Comparison of ENCODE assay signal across 9 mouse cellular contexts in the genomic region with DNA sequence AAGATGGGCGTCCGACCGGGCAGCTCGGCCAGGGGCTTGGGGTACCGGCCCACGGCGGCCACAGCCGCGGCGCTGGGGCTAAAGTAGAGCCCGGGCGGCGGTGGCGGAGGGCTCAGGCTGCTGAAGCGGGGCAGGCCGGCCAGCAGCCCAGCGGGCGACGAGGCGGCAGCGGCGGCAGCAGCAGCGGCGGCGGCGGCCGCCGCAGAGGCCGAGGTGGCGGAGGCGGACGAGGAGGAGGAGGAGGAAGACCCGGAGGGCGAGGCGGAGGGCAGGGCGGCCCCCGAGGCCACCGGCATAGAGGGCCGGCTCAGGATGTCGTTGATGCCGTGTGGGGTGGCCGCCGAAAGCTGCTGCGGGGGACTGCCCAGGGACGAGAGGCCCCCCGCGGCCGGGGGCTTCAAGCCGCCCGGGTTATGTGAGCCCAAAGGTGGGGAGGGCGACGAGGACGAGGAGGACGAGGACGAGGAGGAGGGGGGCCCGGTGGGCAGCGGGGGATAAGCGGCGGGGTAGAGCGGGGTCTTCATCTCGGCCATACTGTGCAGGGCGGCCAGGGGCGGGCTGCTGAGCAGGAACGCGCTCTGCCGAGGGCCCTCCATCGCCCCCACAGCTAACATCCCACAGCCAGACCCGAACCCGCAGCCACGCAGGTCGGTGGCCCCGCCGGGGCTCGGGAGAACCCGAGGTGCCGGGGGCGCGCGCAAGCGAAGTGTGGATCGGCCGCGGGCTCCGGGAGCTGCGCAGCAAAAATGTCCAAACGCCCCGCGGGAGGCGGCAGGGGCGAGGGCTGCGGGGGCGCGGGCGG. TPM values are rescaled to one million over a fixed set of nuclear protein-coding genes. Genes with fewer than 3 reads are reported as not detected.
A peak's percentile ranks its signal among the peaks of the same experiment; 100 is the strongest.
DNase-seq lines count a peak whose midpoint lies in the region; ATAC-seq and TF ChIP-seq lines count a peak whose summit lies in the region.
"Had no signal": no experiment of that assay in that cellular context is flagged by ENCODE, and none has a peak within 500 bp of the region (broad histone marks: within the 10 kb centered on the region; RNA-seq: fewer than 3 reads in every experiment).

No protein-coding gene starts in this region.

- WGBS in heart, embryonic 16.5 days: under 1% methylated on average over 88 of the region's 94 CpGs
- under 1% methylated on average over 79 of the region's 94 CpGs for WGBS in liver, embryonic 15.5 days (ENCODE audit: insufficient replicate concordance)

- ATAC-seq in heart, embryonic 16.5 days (replicated peaks; ENCODE audit: extremely low read depth, insufficient read depth, low FRiP score): no peak
- no peak for ATAC-seq in liver, embryonic 15.5 days (ENCODE audit: insufficient read depth)
- no peak for ATAC-seq in frontal cortex, adult (ENCODE audit: low TSS enrichment)

- peaks cover 92% of the 10 kb centered on the region for H3K27me3 ChIP-seq in heart, embryonic 16.5 days (ENCODE audit: control insufficient read depth, insufficient read depth, low read length)
- peaks cover 100% of the 10 kb centered on the region for H3K27me3 ChIP-seq in liver, embryonic 15.5 days

- in situ Hi-C loops in ES-E14 (cut with MboI; ENCODE audit: low sequenced_read_pairs in 2 of 2, unreplicated experiment in 2 of 2): loop anchor here in 1 of 2 experiments (25.0 kb wide), 2 partner anchors 827 to 952 kb away; a partner anchor contains a TSS

- intact Hi-C loops in heart, postnatal 36 days (cut with DNase I): loop anchor here (10.0 kb wide), 1 partner anchor 299 kb away; no protein-coding TSS in a partner anchor

- no peak overlapping the region for H3K27ac ChIP-seq in ES-E14 (ENCODE audit: insufficient read depth, low read depth, low read length, poor library complexity, severe bottlenecking)
- no peak overlapping the region for H3K27ac ChIP-seq in heart, embryonic 16.5 days (ENCODE audit: low read length)
- H3K27ac ChIP-seq in liver, embryonic 15.5 days (replicated peaks): no peak overlapping the region

- peak overlapping the region; percentile 74 for H3K4me2 ChIP-seq in heart, embryonic 16.5 days (ENCODE audit: low read depth, low read length)
- H3K4me2 ChIP-seq in liver, embryonic 15.5 days: peak overlapping the region; percentile 54

- H3K4me1 ChIP-seq in ES-E14 (ENCODE audit: control insufficient read depth in 2 of 2, insufficient read depth in 2 of 2, low read length in 2 of 2, poor library complexity in 1 of 2): peaks cover 0 to 7% of the 10 kb centered on the region in 2 experiments; a peak in 1 of 4 replicates
- H3K4me1 ChIP-seq in heart, embryonic 16.5 days (ENCODE audit: control insufficient read depth, insufficient read depth, low read length): peaks cover 26% of the 10 kb centered on the region
- peaks cover 24% of the 10 kb centered on the region for H3K4me1 ChIP-seq in liver, embryonic 15.5 days (replicated peaks)

- H3K9me3 ChIP-seq in ES-E14 (ENCODE audit: control insufficient read depth, insufficient read depth, low read depth, low read length): no peaks in the 10 kb centered on the region
- no peaks in the 10 kb centered on the region for H3K9me3 ChIP-seq in heart, embryonic 16.5 days (replicated peaks; ENCODE audit: control insufficient read depth, low read length)
- H3K9me3 ChIP-seq in liver, embryonic 15.5 days (replicated peaks): no peaks in the 10 kb centered on the region

- DNase-seq in heart, adult 11 months: peak; percentile 78
- DNase-seq in heart, postnatal 36 days: no peak
- no peak for DNase-seq in ES-E14 (ENCODE audit: low read depth, low spot score)
- DNase-seq in urinary bladder, adult 18-20 months (ENCODE audit: low spot score in 2 of 2): no peak
- no peak for DNase-seq in MN1 (ENCODE audit: low spot score)
- DNase-seq: right cerebral cortex, adult 18-20 months had no signal

- H3K9ac ChIP-seq in ES-E14 (ENCODE audit: insufficient read depth, low read depth, low read length, poor library complexity, severe bottlenecking): 0 out of 2 replicates have a peak overlapping the region, but pooled peaks have one; percentile 55
- 0 out of 2 replicates have a peak overlapping the region, but pooled peaks have one; percentile 12 for H3K9ac ChIP-seq in heart, embryonic 16.5 days (ENCODE audit: low read length)
- H3K9ac ChIP-seq in liver, embryonic 15.5 days: no peak overlapping the region

- no peaks in the 10 kb centered on the region for H3K36me3 ChIP-seq in ES-E14 (ENCODE audit: control insufficient read depth, insufficient read depth, low read length, poor library complexity, severe bottlenecking)
- no peaks in the 10 kb centered on the region for H3K36me3 ChIP-seq in heart, embryonic 16.5 days (ENCODE audit: control insufficient read depth, insufficient read depth)
- H3K36me3 ChIP-seq in liver, embryonic 15.5 days (replicated peaks): no peaks in the 10 kb centered on the region

- H3K4me3 ChIP-seq in ES-E14 (ENCODE audit: insufficient read depth in 1 of 2, low read depth in 1 of 2, low read length in 2 of 2, poor library complexity in 1 of 2, severe bottlenecking in 1 of 2): peak overlapping the region; percentile 61 to 68; a peak in 3 of 4 replicates
- H3K4me3 ChIP-seq in heart, embryonic 16.5 days (ENCODE audit: low read length): peak overlapping the region; percentile 54
- peak overlapping the region; percentile 31 for H3K4me3 ChIP-seq in liver, embryonic 15.5 days (replicated peaks)

TF ChIP-seq in ES-E14, 5 proteins besides CTCF, POLR2A, EP300 and RAD21:
- TF ChIP-seq CHD2 (IDR thresholded peaks at IDR 0.05; ENCODE audit: low read depth, low read length) (no peak), ZNF384 (IDR thresholded peaks at IDR 0.05; ENCODE audit: low read depth, low read length) (no peak), HCFC1 (IDR thresholded peaks at IDR 0.05; ENCODE audit: borderline replicate concordance, insufficient read depth, low read length) (no peak), ZC3H11A (IDR thresholded peaks at IDR 0.05; ENCODE audit: borderline replicate concordance, low read depth, low read length) (no peak), MAFK (IDR thresholded peaks at IDR 0.05; ENCODE audit: insufficient read depth, low read depth, low read length) (no peak)
TF ChIP-seq in ES-E14: peak in this region for 0.

RNA-seq across cellular contexts. Expression of a gene that starts 1.0 kb away (rescaled TPM):
- total RNA-seq in heart, postnatal 36 days (2021): under 1 TPM in 1 of 2 experiments, not detected in 1; 0.11 TPM
- 0.04 and 0.11 TPM in 2 replicates for total RNA-seq in ES-E14 (2012; rRNA removed)
- 0.07 and 0.14 TPM in 2 replicates for polyA plus RNA-seq in heart, embryonic 16.5 days (2015; fragmentation: Nextera tagmentation; extraction: Ambion mirVana)
- 0.03 TPM in 1 of 2 replicates, not detected in the other for polyA plus RNA-seq in liver, embryonic 15.5 days (2015; fragmentation: Nextera tagmentation; extraction: Ambion mirVana)
